Mouse (Mus musculus) kidney, embryonic 15.5 days (tissue): ENCODE results near the gene Slc9a9. TPM values are rescaled to one million over a fixed set of nuclear protein-coding genes. Genes with fewer than 3 reads are reported as not detected.

Experiments used
- ATAC-seq: fragments of 200-750 bp; cut with Nextera tagmentation; replicated peaks from 2 replicates; pipeline ENCODE4 v1.8.0; 2017; ENCODE audit warnings: moderate TSS enrichment; ENCODE audit not compliant: low FRiP score
- H3K27ac ChIP-seq: fragments of 300-500 bp; sonication (generic); 2 replicates; pipeline ENCODE4 v1.5.1; 2015; ENCODE audit warnings: mild to moderate bottlenecking, inconsistent platforms
- H3K27me3 ChIP-seq: fragments of 300-500 bp; sonication (generic); 2 replicates; pipeline ENCODE4 v1.6.1; 2015; ENCODE audit warnings: inconsistent platforms
- H3K36me3 ChIP-seq: fragments of 300-500 bp; sonication (generic); 2 replicates; pipeline ENCODE4 v1.6.1; 2015; ENCODE audit warnings: inconsistent platforms
- H3K4me1 ChIP-seq: fragments of 300-500 bp; sonication (generic); 2 replicates; pipeline ENCODE4 v1.6.1; 2015; ENCODE audit warnings: inconsistent platforms
- H3K4me2 ChIP-seq: fragments of 300-500 bp; sonication (generic); 2 replicates; pipeline ENCODE4 v1.6.1; 2015; ENCODE audit warnings: moderate library complexity, mild to moderate bottlenecking, inconsistent platforms
- H3K4me3 ChIP-seq: fragments of 300-500 bp; sonication (generic); replicated peaks from 2 replicates; pipeline ENCODE4 v1.5.1; 2015; ENCODE audit warnings: mild to moderate bottlenecking, inconsistent platforms
- H3K9ac ChIP-seq: fragments of 300-500 bp; sonication (generic); 2 replicates; pipeline ENCODE4 v1.6.1; 2015; ENCODE audit warnings: mild to moderate bottlenecking, inconsistent platforms
- H3K9me3 ChIP-seq: fragments of 300-500 bp; sonication (generic); replicated peaks from 2 replicates; pipeline ENCODE4 v1.6.1; 2016; ENCODE audit warnings: inconsistent platforms
- WGBS: fragments of 180-500 bp; shearing (Covaris S2); methylation state at CpG from one replicate; pipeline ENCODE4 v1.1.7; 2015; ENCODE audit warnings: mixed read lengths; 5-methylcytosine and 5-hydroxymethylcytosine counted together
- polyA plus RNA-seq: library from polyadenylated mRNA; unstranded; fragments of >200 nt; fragmentation: Nextera tagmentation; extraction: Ambion mirVana; gene quantifications from 2 replicates; pipeline ENCODE4 v1.2.1, GENCODE M21; 2015

The Slc9a9 gene
- polyA plus RNA-seq, 1 experiment from 2014 or later, result 4.0 TPM

DNA sequence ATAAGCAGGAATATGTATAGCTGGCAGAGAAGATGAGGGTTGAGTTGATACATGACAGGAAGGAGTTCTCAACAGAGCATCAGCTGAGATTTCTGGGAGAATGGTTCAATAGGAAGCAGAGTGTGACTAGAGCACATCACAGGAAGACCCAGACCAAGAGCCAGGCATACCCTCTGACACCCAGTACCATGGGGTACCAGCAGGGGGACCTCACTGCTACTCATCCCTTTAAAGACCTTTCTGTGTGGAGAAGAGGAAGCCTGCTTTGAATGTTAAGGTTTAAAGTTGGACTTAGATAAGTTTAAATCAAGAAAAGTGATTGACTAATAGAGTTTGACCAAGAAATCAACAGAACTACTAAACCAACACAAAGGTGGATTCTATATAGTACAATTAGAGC lies 257.4 kb downstream of the Slc9a9 start:
- no peaks in the 10 kb centered on the region for H3K4me1 ChIP-seq
- no peak overlapping the region for H3K4me3 ChIP-seq
- no peak overlapping the region for H3K9ac ChIP-seq
- H3K27ac ChIP-seq, result no peak overlapping the region
- H3K36me3 ChIP-seq, result no peaks in the 10 kb centered on the region
- H3K4me2 ChIP-seq, result no peak overlapping the region
- no peaks in the 10 kb centered on the region for H3K27me3 ChIP-seq
- H3K9me3 ChIP-seq, result no peaks in the 10 kb centered on the region
- ATAC-seq, result no peak

DNA sequence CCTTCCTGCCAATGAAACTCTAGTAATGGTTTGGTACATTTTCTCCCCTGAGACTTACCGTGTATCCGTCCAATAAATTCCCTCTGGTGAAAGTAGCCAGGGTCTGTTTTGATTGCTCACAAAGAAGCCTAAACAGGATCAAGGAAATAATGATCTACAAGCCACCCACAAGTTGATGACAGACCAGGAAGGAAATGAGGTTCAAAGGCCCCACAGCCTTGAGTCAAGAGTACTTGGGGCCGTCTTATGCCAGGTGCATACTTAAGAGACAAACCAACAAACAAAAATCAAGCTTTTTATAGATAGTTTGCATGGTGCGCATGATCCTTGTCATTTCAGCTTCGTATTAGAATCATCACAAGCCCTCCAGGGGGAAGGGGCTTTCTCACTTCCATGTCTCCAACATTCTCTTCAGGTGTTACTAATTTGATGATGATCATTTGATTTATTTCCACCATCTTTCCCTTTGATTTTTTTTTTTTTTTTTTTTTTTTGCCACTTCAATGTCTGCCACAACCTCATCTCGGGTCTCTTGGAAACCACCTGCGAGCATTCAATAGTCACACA lies 275.9 kb downstream of the Slc9a9 start:
- WGBS, result 84% methylated on average over 7 of the region's 7 CpGs
- no peaks in the 10 kb centered on the region for H3K27me3 ChIP-seq
- no peak overlapping the region for H3K4me2 ChIP-seq
- no peak overlapping the region for H3K4me3 ChIP-seq
- no peaks in the 10 kb centered on the region for H3K4me1 ChIP-seq
- H3K9ac ChIP-seq, result no peak overlapping the region
- no peaks in the 10 kb centered on the region for H3K36me3 ChIP-seq
- ATAC-seq, result no peak
- no peak overlapping the region for H3K27ac ChIP-seq
- no peaks in the 10 kb centered on the region for H3K9me3 ChIP-seq

DNA sequence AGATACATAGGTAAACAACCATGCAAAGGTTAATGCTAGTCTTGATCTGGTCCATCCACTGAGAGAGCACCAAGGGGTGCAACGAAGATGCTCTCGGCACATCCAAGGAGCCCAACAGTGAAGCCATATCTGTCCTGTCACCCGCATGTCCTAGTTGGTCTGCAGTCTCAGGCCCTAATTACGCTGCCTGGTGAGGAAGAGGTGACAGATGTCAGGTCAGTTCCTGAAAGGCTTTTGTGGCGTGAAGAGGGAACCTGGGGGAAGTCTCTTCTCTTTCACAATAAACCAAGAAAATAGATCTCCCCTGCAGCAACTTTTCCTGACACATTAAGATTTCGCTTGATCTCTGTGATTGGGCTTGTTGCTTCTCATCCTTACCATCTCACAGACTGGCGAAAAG lies 277.5 kb downstream of the Slc9a9 start:
- Histone ChIP-seq H3K4me1 (no peaks in the 10 kb centered on the region), H3K9ac (no peak overlapping the region), H3K27ac (no peak overlapping the region), H3K4me2 (no peak overlapping the region), H3K9me3 (no peaks in the 10 kb centered on the region), H3K36me3 (no peaks in the 10 kb centered on the region), H3K4me3 (no peak overlapping the region), H3K27me3 (no peaks in the 10 kb centered on the region)
- ATAC-seq, result no peak
- 80% methylated on average over 7 of the region's 7 CpGs for WGBS

GRCm38 (mm10) chr9:94950676-94951075 lies 281.0 kb downstream of the Slc9a9 start:
- H3K4me3 ChIP-seq, result no peak overlapping the region
- no peaks in the 10 kb centered on the region for H3K9me3 ChIP-seq
- no peak overlapping the region for H3K4me2 ChIP-seq
- 0 out of 2 replicates have a peak, but pooled peaks cover 1% of the 10 kb centered on the region for H3K4me1 ChIP-seq
- no peaks in the 10 kb centered on the region for H3K27me3 ChIP-seq
- no peak for ATAC-seq
- H3K27ac ChIP-seq, result no peak overlapping the region
- no peak overlapping the region for H3K9ac ChIP-seq
- WGBS, result 34% methylated on average over 3 of the region's 3 CpGs
- H3K36me3 ChIP-seq, result no peaks in the 10 kb centered on the region

DNA sequence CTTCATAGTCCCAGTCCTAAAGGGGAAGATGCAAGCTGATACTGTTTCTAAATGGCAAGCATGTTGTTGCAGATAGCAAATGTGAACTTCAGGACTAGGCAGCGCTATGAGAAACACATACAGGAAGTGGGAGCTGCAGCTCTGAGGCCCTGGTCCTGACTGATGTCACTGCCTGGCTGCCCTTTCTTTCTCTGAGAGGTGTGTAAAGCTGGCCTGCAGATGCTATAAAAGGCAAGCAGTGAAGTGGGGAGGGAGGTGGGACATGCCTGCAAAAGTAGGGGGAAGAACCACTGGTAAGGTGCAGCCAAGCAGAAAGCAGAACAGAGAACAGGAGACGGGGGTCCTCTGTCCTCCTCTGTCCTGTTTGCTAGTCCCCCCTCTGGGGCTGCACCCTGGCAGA lies 285.9 kb downstream of the Slc9a9 start:
- no peaks in the 10 kb centered on the region for H3K9me3 ChIP-seq
- 29% methylated on average over 2 of the region's 2 CpGs for WGBS

DNA sequence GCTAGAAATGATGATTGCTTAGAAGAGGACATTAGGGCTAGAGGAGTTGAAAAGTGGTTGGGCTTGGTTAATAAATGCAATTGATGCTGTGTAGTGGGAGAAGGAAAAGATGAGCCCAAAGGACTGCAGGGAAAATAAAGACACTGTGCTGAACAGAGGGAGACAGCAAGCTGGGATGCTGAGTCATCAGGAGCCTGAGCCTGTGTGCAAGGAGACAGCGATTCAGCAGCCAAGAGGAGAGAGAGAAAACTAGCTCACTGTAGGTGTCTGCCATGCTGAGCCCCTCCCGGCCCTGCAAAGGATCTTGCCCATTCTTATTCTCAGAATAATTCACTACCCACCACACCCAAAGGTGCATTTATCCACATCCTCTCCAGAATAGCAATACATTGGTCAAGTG lies 288.7 kb downstream of the Slc9a9 start:
- H3K27me3 ChIP-seq, result no peaks in the 10 kb centered on the region
- H3K4me3 ChIP-seq, result no peak overlapping the region
- no peak for ATAC-seq
- no peak overlapping the region for H3K27ac ChIP-seq
- H3K4me1 ChIP-seq, result 0 out of 2 replicates have a peak, but pooled peaks cover 3% of the 10 kb centered on the region
- H3K9ac ChIP-seq, result no peak overlapping the region
- no peaks in the 10 kb centered on the region for H3K9me3 ChIP-seq
- no peaks in the 10 kb centered on the region for H3K36me3 ChIP-seq
- 65% methylated on average over 2 of the region's 2 CpGs for WGBS
- no peak overlapping the region for H3K4me2 ChIP-seq

More for the DNA sequence above, 285.9 kb downstream of the Slc9a9 start:
- 0 out of 2 replicates have a peak, but pooled peaks cover 3% of the 10 kb centered on the region for H3K4me1 ChIP-seq
- peak; percentile 64; the same call in 1 of the 2 replicates for ATAC-seq
- no peak overlapping the region for H3K9ac ChIP-seq
- no peak overlapping the region for H3K4me2 ChIP-seq
- no peaks in the 10 kb centered on the region for H3K27me3 ChIP-seq
- no peaks in the 10 kb centered on the region for H3K36me3 ChIP-seq
- H3K4me3 ChIP-seq, result no peak overlapping the region
- no peak overlapping the region for H3K27ac ChIP-seq

GRCm38 (mm10) chr9:94968596-94969120 lies 298.9 kb downstream of the Slc9a9 start:
- no peaks in the 10 kb centered on the region for H3K27me3 ChIP-seq
- WGBS, result 87% methylated on average over 5 of the region's 5 CpGs
- no peak for ATAC-seq

DNA sequence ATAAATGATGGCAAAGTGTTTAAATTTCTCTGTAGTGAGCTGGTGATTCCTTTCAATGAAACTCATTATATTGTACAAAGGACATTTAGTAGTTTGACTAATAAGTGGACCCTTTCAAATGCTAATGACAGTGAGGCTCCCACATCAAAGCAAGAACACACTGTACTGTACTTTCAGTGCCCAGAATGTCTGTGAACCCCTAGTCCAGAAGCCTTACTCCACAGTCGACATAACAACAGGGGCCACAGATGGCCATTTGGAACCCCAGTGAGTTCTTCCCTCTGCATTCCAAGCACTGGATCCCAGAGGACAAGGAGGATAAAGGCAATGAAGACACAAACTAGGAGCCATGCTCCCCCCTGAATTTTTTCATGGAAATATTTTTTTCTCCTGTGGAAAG lies 299.4 kb downstream of the Slc9a9 start:
- H3K27me3 ChIP-seq, result no peaks in the 10 kb centered on the region
- H3K4me1 ChIP-seq, result no peaks in the 10 kb centered on the region
- H3K4me2 ChIP-seq, result no peak overlapping the region
- no peak for ATAC-seq
- H3K9me3 ChIP-seq, result no peaks in the 10 kb centered on the region
- H3K27ac ChIP-seq, result no peak overlapping the region
- WGBS, result 67% methylated on average over 1 of the region's 1 CpGs
- no peak overlapping the region for H3K9ac ChIP-seq
- H3K4me3 ChIP-seq, result no peak overlapping the region
- H3K36me3 ChIP-seq, result no peaks in the 10 kb centered on the region

More at GRCm38 (mm10) chr9:94968596-94969120, 298.9 kb downstream of the Slc9a9 start:
- no peak overlapping the region for H3K9ac ChIP-seq
- H3K36me3 ChIP-seq, result no peaks in the 10 kb centered on the region
- no peak overlapping the region for H3K4me3 ChIP-seq
- no peak overlapping the region for H3K27ac ChIP-seq
- H3K4me1 ChIP-seq, result no peaks in the 10 kb centered on the region
- no peaks in the 10 kb centered on the region for H3K9me3 ChIP-seq
- H3K4me2 ChIP-seq, result no peak overlapping the region

DNA sequence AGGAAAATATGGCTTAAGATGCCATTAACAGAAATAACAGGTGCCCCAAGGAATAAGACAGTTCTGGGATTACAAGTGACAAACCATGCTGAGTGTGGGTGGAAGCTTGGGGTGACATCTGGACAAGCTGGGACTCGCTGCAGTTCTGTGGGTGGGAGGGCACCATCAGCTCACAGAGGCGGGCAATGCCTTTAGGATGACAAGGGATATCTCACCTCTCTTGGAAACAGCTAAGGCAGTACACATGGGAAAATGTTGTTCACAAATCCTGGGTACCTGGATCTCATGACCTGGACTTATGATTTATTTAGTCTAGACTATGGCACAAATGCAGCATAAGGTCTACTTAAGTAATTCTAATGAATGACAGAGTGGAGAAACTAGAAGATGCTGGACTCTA lies 302.3 kb downstream of the Slc9a9 start:
- no peaks in the 10 kb centered on the region for H3K27me3 ChIP-seq
- no peak overlapping the region for H3K9ac ChIP-seq
- H3K9me3 ChIP-seq, result 0 out of 2 replicates have a peak, but pooled peaks cover 4% of the 10 kb centered on the region
- H3K36me3 ChIP-seq, result no peaks in the 10 kb centered on the region
- no peak overlapping the region for H3K4me2 ChIP-seq
- no peaks in the 10 kb centered on the region for H3K4me1 ChIP-seq
- WGBS, result 48% methylated on average over 2 of the region's 2 CpGs
- no peak overlapping the region for H3K4me3 ChIP-seq
- ATAC-seq, result no peak
- H3K27ac ChIP-seq, result no peak overlapping the region

- no peaks in the 10 kb centered on the region for H3K36me3 ChIP-seq
- H3K9ac ChIP-seq, result no peak overlapping the region
- no peaks in the 10 kb centered on the region for H3K4me1 ChIP-seq
- no peak overlapping the region for H3K4me3 ChIP-seq
- H3K27me3 ChIP-seq, result no peaks in the 10 kb centered on the region
- H3K4me2 ChIP-seq, result no peak overlapping the region
- no peak for ATAC-seq
- 0 out of 2 replicates have a peak, but pooled peaks cover 4% of the 10 kb centered on the region for H3K9me3 ChIP-seq
- H3K27ac ChIP-seq, result no peak overlapping the region
- 87% methylated on average over 2 of the region's 2 CpGs for WGBS
These were observed 303.0 kb downstream of the Slc9a9 start for GRCm38 (mm10) chr9:94972693-94973092.

- H3K9me3 ChIP-seq, result 0 out of 2 replicates have a peak, but pooled peaks cover 4% of the 10 kb centered on the region
- no peak overlapping the region for H3K9ac ChIP-seq
- H3K36me3 ChIP-seq, result no peaks in the 10 kb centered on the region
- no peaks in the 10 kb centered on the region for H3K4me1 ChIP-seq
- H3K27me3 ChIP-seq, result no peaks in the 10 kb centered on the region
- ATAC-seq, result no peak
- 88% methylated on average over 1 of the region's 1 CpGs for WGBS
- no peak overlapping the region for H3K27ac ChIP-seq
- no peak overlapping the region for H3K4me3 ChIP-seq
- no peak overlapping the region for H3K4me2 ChIP-seq
These were observed 306.5 kb downstream of the Slc9a9 start for GRCm38 (mm10) chr9:94976191-94976590.

DNA sequence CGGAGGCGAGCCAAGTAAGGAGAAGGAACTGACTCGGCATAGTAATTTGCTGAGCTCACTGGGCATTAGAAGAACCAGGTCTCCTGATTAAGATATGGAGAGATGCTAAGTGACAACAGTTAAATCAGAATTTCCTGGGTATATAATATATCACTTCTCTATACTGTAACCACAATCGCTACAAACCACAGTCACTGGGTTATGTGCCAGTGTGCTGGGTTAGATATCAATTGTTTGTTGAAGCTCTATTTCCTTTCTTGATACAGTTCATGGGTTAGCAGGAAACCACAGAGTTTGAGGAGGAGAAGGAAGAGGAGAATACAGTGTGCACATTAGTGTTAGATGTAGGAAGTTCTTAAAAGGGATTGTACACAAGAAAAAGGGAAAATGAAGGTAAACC lies 323.9 kb downstream of the Slc9a9 start:
- 89% methylated on average over 4 of the region's 4 CpGs for WGBS
- no peaks in the 10 kb centered on the region for H3K4me1 ChIP-seq
- no peak for ATAC-seq

More for the DNA sequence above, 323.9 kb downstream of the Slc9a9 start:
- H3K4me3 ChIP-seq, result no peak overlapping the region
- H3K9me3 ChIP-seq, result no peaks in the 10 kb centered on the region
- H3K36me3 ChIP-seq, result no peaks in the 10 kb centered on the region
- no peak overlapping the region for H3K4me2 ChIP-seq
- no peak overlapping the region for H3K27ac ChIP-seq
- H3K27me3 ChIP-seq, result no peaks in the 10 kb centered on the region
- no peak overlapping the region for H3K9ac ChIP-seq
